Mouse (Mus musculus) neural tube, embryonic 11.5 days (tissue): ENCODE measurements around the gene Cyb561a3. TPM values are rescaled to one million over a fixed set of nuclear protein-coding genes. Genes with fewer than 3 reads are reported as not detected.

Source experiments
- ATAC-seq: fragments of 200-750 bp; cut with Nextera tagmentation; 2 replicates; pipeline ENCODE4 v1.8.0; 2017; ENCODE audit warnings: moderate number of reproducible peaks, mild to moderate bottlenecking, moderate TSS enrichment, moderate library complexity; ENCODE audit not compliant: insufficient read depth, low FRiP score, low TSS enrichment
- DNase-seq: peaks from one replicate; pipeline ENCODE4 v3.0.0-alpha.2; 2015; ENCODE audit warnings: low spot score
- H3K27ac ChIP-seq: fragments of 300-500 bp; sonication (generic); 2 replicates; pipeline ENCODE4 v1.5.1; 2014; ENCODE audit warnings: low read depth, mild to moderate bottlenecking, low read length
- H3K27me3 ChIP-seq: fragments of 300-500 bp; sonication (generic); 2 replicates; pipeline ENCODE4 v1.6.1; 2014; ENCODE audit warnings: mild to moderate bottlenecking, low read length, mixed read lengths; ENCODE audit not compliant: control insufficient read depth, insufficient read depth
- H3K36me3 ChIP-seq: fragments of 300-500 bp; sonication (generic); 2 replicates; pipeline ENCODE4 v1.6.1; 2014; ENCODE audit warnings: mild to moderate bottlenecking, low read length, moderate library complexity, mixed read lengths; ENCODE audit not compliant: control insufficient read depth, insufficient read depth
- H3K4me1 ChIP-seq: fragments of 300-500 bp; sonication (generic); 2 replicates; pipeline ENCODE4 v1.6.1; 2014; ENCODE audit warnings: low read length, mixed read lengths; ENCODE audit not compliant: control insufficient read depth, insufficient read depth
- H3K4me2 ChIP-seq: fragments of 300-500 bp; sonication (generic); 2 replicates; pipeline ENCODE4 v1.6.1; 2014; ENCODE audit warnings: low read depth, mild to moderate bottlenecking, moderate library complexity
- H3K4me3 ChIP-seq: fragments of 300-500 bp; sonication (generic); 2 replicates; pipeline ENCODE4 v1.5.1; 2014; ENCODE audit warnings: low read depth, low read length
- H3K9ac ChIP-seq: fragments of 300-500 bp; sonication (generic); 2 replicates; pipeline ENCODE4 v1.6.1; 2014; ENCODE audit warnings: mild to moderate bottlenecking, low read length
- H3K9me3 ChIP-seq: fragments of 300-500 bp; sonication (generic); 2 replicates; pipeline ENCODE4 v1.6.1; 2016; ENCODE audit warnings: low read length; ENCODE audit not compliant: control insufficient read depth
- WGBS: fragments of 180-500 bp; shearing (Covaris S2); extraction: QIAGEN DNeasy Blood & Tissue Kit; methylation state at CpG from one replicate; pipeline ENCODE4 v1.1.7; 2014; 5-methylcytosine and 5-hydroxymethylcytosine counted together
- polyA plus RNA-seq: library from polyadenylated mRNA; unstranded; fragments of >200 nt; fragmentation: Nextera tagmentation; extraction: Ambion mirVana; gene quantifications from 2 replicates; pipeline ENCODE4 v1.2.1, GENCODE M21; 2014

Cyb561a3 gene
- polyA plus RNA-seq, 1 experiment from 2014 or later: 13.2 TPM

GRCm38 (mm10) chr19:10634872-10635318 is 57.9 kb downstream of the Cyb561a3 start:
- no peaks in the 10 kb centered on the region for H3K9me3 ChIP-seq
- H3K27ac ChIP-seq: no peak overlapping the region
- peak overlapping the region; percentile 69 for H3K4me2 ChIP-seq
- H3K9ac ChIP-seq: peak overlapping the region; percentile 56
- peak; percentile 53 for ATAC-seq
- peak overlapping the region; percentile 36 for H3K4me3 ChIP-seq
- H3K36me3 ChIP-seq: peaks cover 2% of the 10 kb centered on the region; the same call in 1 of the 2 replicates
- DNase-seq: peak; percentile 63
- peaks cover 3% of the 10 kb centered on the region; the same call in 1 of the 2 replicates for H3K27me3 ChIP-seq
- H3K4me1 ChIP-seq: peaks cover 10% of the 10 kb centered on the region
- WGBS: 6% methylated on average over 21 of the region's 21 CpGs

DNA sequence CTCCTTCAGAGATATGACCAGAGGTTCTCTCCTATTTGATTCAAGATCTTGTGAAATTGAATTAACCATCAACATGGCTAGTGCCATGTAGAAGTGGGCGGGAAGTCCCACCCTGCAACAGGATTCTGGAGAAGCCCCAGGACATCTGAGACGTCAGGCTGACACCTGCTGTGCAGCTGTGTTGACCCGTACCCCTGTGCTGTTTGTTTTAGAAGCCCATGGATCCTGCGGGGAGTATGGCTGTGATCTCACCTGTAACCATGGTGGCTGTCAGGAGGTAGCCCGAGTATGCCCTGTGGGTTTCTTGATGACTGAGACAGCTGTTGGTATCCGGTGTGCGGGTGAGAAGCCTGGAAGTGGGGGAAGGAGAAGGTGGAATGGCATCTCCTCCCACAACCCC is 60.9 kb downstream of the Cyb561a3 start:
- H3K9me3 ChIP-seq: no peaks in the 10 kb centered on the region
- 54% methylated on average over 7 of the region's 7 CpGs for WGBS
- no peaks in the 10 kb centered on the region for H3K36me3 ChIP-seq
- peaks cover 10% of the 10 kb centered on the region for H3K4me1 ChIP-seq
- peaks cover 3% of the 10 kb centered on the region; the same call in 1 of the 2 replicates for H3K27me3 ChIP-seq
- ATAC-seq (no peak), DNase-seq (no peak)
- H3K4me3 ChIP-seq: no peak overlapping the region
- H3K9ac ChIP-seq: no peak overlapping the region
- no peak overlapping the region for H3K27ac ChIP-seq
- H3K4me2 ChIP-seq: no peak overlapping the region

DNA sequence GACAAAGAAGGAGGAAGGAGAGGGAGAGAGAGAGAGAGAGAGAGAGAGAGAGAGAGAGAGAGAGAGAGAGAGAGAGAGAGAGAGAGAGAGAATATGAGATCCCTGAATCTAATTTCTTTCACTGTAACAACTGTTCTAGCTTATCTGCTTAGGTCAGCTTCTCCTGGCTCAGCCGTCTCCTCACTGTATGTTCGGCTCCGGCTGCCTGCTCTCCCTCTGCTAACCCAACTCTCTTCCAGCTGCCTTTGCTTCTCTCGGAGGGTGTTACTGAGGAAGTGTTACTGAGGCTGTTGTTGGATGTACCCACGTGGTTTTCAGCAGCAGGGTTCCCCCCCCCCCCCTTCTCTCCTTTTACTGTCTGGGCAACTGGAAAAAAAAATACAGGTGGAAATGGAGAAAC is 63.1 kb downstream of the Cyb561a3 start:
- ATAC-seq (no peak), DNase-seq (no peak)
- no peak overlapping the region for H3K9ac ChIP-seq
- peaks cover under 1% of the 10 kb centered on the region; the same call in 1 of the 2 replicates for H3K4me1 ChIP-seq
- H3K4me3 ChIP-seq: no peak overlapping the region
- 15% methylated on average over 5 of the region's 5 CpGs for WGBS
- no peaks in the 10 kb centered on the region for H3K9me3 ChIP-seq
- H3K4me2 ChIP-seq: no peak overlapping the region
- no peak overlapping the region for H3K27ac ChIP-seq
- H3K27me3 ChIP-seq: peaks cover under 1% of the 10 kb centered on the region; the same call in 1 of the 2 replicates
- H3K36me3 ChIP-seq: no peaks in the 10 kb centered on the region

GRCm38 (mm10) chr19:10640589-10641378 is 63.8 kb downstream of the Cyb561a3 start:
- H3K36me3 ChIP-seq: no peaks in the 10 kb centered on the region
- 40% methylated on average over 13 of the region's 13 CpGs for WGBS
- H3K27me3 ChIP-seq: no peaks in the 10 kb centered on the region
- H3K9me3 ChIP-seq: no peaks in the 10 kb centered on the region
- no peak overlapping the region for H3K4me2 ChIP-seq
- H3K27ac ChIP-seq: no peak overlapping the region
- no peaks in the 10 kb centered on the region for H3K4me1 ChIP-seq
- ATAC-seq: no peak
- H3K4me3 ChIP-seq: no peak overlapping the region
- DNase-seq: no peak
- H3K9ac ChIP-seq: no peak overlapping the region

Other genes starting within 250 kb of the Cyb561a3 start
- 3.7 and 4.7 TPM in 2 replicates for gene Syt7, start 188.1 kb upstream of the Cyb561a3 start, polyA plus RNA-seq
- 0.55 and 0.56 TPM in 2 replicates for gene Lrrc10b, start 119.7 kb upstream of the Cyb561a3 start, polyA plus RNA-seq
- 0.17 TPM in 1 of 2 replicates, not detected in the other for gene Ppp1r32, start 94.2 kb upstream of the Cyb561a3 start, polyA plus RNA-seq
- gene Cpsf7, start 51.9 kb upstream of the Cyb561a3 start, polyA plus RNA-seq: 64.5 and 68.0 TPM in 2 replicates
- 66.7 and 68.1 TPM in 2 replicates for gene Sdhaf2, start 51.0 kb upstream of the Cyb561a3 start, polyA plus RNA-seq
- gene Tmem216, start 20.9 kb upstream of the Cyb561a3 start, polyA plus RNA-seq: 57.7 and 59.4 TPM in 2 replicates
- gene Tmem138, start 190 bp downstream of the Cyb561a3 start, polyA plus RNA-seq: 55.8 and 56.2 TPM in 2 replicates
- 442 and 460 TPM in 2 replicates for gene Ddb1, start 28.2 kb downstream of the Cyb561a3 start, polyA plus RNA-seq
- 21.2 and 22.7 TPM in 2 replicates for gene Tkfc, start 28.5 kb downstream of the Cyb561a3 start, polyA plus RNA-seq
- gene Vwce, start 57.0 kb downstream of the Cyb561a3 start, polyA plus RNA-seq: 0.34 TPM in 2 replicates
- gene Pga5, start 100.9 kb downstream of the Cyb561a3 start, polyA plus RNA-seq: not detected in 2 replicates
- gene Vps37c, start 111.6 kb downstream of the Cyb561a3 start, polyA plus RNA-seq: 34.3 and 34.4 TPM in 2 replicates
- gene Cd5, start 161.8 kb downstream of the Cyb561a3 start, polyA plus RNA-seq: 0.11 and 0.24 TPM in 2 replicates